Comparison of ENCODE assay signal across 8 mouse cellular contexts in genomic region chr10:80665459-80665858, GRCm38 (mm10). TPM values are rescaled to one million over a fixed set of nuclear protein-coding genes. Genes with fewer than 3 reads are reported as not detected.
DNase-seq lines count a peak whose midpoint lies in the region; ATAC-seq and TF ChIP-seq lines count a peak whose summit lies in the region.

No protein-coding gene starts in this region.

- DNase-seq in adrenal gland, adult 2 months, result peak; percentile 50
- DNase-seq in adrenal gland, postnatal 36 days, result no peak
- no peak for DNase-seq in kidney, adult 18-20 months
- peak; percentile 56 for DNase-seq in lung, postnatal 0 days (ENCODE audit: low spot score)
- no peak for DNase-seq in adrenal gland, postnatal 4 days (ENCODE audit: low spot score in 2 of 2)

- 52% methylated on average over 4 of the region's 4 CpGs for WGBS in kidney, embryonic 14.5 days
- WGBS in intestine, embryonic 16.5 days, result 67% methylated on average over 4 of the region's 4 CpGs
- 34% methylated on average over 4 of the region's 4 CpGs for WGBS in lung, postnatal 0 days
- 79% methylated on average over 4 of the region's 4 CpGs for WGBS in midbrain, embryonic 15.5 days

- TF ChIP-seq CTCF in lung, postnatal 0 days (IDR thresholded peaks at IDR 0.05), result no peak

- TF ChIP-seq EP300 in lung, postnatal 0 days (IDR thresholded peaks at IDR 0.05), result no peak

- H3K4me3 ChIP-seq in kidney, embryonic 14.5 days (ENCODE audit: low read length), result no peak overlapping the region
- H3K4me3 ChIP-seq in intestine, embryonic 16.5 days (ENCODE audit: low read length), result no peak overlapping the region
- no peak overlapping the region for H3K4me3 ChIP-seq in lung, postnatal 0 days (ENCODE audit: low read depth, low read length)
- no peak overlapping the region for H3K4me3 ChIP-seq in midbrain, embryonic 15.5 days

- H3K4me2 ChIP-seq in kidney, embryonic 14.5 days (replicated peaks; ENCODE audit: low read depth, low read length), result no peak overlapping the region
- no peak overlapping the region; the same call in 1 of the 2 replicates for H3K4me2 ChIP-seq in intestine, embryonic 16.5 days (ENCODE audit: low read depth, low read length)
- 0 out of 2 replicates have a peak overlapping the region, but pooled peaks have one; percentile 33 for H3K4me2 ChIP-seq in lung, postnatal 0 days (replicated peaks; ENCODE audit: low read depth, low read length)
- H3K4me2 ChIP-seq in midbrain, embryonic 15.5 days, result no peak overlapping the region

- H3K4me1 ChIP-seq in kidney, embryonic 14.5 days (ENCODE audit: control insufficient read depth, insufficient read depth, low read length), result peaks cover 36% of the 10 kb centered on the region
- peaks cover 28% of the 10 kb centered on the region for H3K4me1 ChIP-seq in intestine, embryonic 16.5 days (ENCODE audit: control insufficient read depth, insufficient read depth, low read length)
- H3K4me1 ChIP-seq in lung, postnatal 0 days (ENCODE audit: insufficient read depth, low read depth, low read length), result peaks cover 23% of the 10 kb centered on the region; the same call in 1 of the 2 replicates
- no peaks in the 10 kb centered on the region for H3K4me1 ChIP-seq in midbrain, embryonic 15.5 days

- H3K9me3 ChIP-seq in kidney, embryonic 14.5 days (ENCODE audit: control insufficient read depth, low read length), result no peaks in the 10 kb centered on the region
- H3K9me3 ChIP-seq in intestine, embryonic 16.5 days (ENCODE audit: control insufficient read depth, low read length), result no peaks in the 10 kb centered on the region
- no peaks in the 10 kb centered on the region for H3K9me3 ChIP-seq in lung, postnatal 0 days (ENCODE audit: low read length)
- no peaks in the 10 kb centered on the region for H3K9me3 ChIP-seq in midbrain, embryonic 15.5 days

- H3K9ac ChIP-seq in kidney, embryonic 14.5 days (ENCODE audit: low read depth, low read length), result no peak overlapping the region
- H3K9ac ChIP-seq in intestine, embryonic 16.5 days (ENCODE audit: low read depth, low read length), result no peak overlapping the region
- 0 out of 2 replicates have a peak overlapping the region, but pooled peaks have one; percentile 16 for H3K9ac ChIP-seq in lung, postnatal 0 days (replicated peaks; ENCODE audit: low read depth)
- H3K9ac ChIP-seq in midbrain, embryonic 15.5 days, result no peak overlapping the region

- peak overlapping the region; percentile 18; the same call in 1 of the 2 replicates for H3K27ac ChIP-seq in kidney, embryonic 14.5 days (ENCODE audit: low read depth, low read length)
- H3K27ac ChIP-seq in intestine, embryonic 16.5 days (ENCODE audit: low read length), result 0 out of 2 replicates have a peak overlapping the region, but pooled peaks have one; percentile 36
- H3K27ac ChIP-seq in lung, postnatal 0 days (ENCODE audit: low read length), result peak overlapping the region; percentile 94
- H3K27ac ChIP-seq in midbrain, embryonic 15.5 days, result no peak overlapping the region

- no peak for ATAC-seq in kidney, embryonic 14.5 days (ENCODE audit: low FRiP score, low TSS enrichment)
- no peak for ATAC-seq in intestine, embryonic 16.5 days
- no peak for ATAC-seq in lung, postnatal 0 days
- no peak for ATAC-seq in midbrain, embryonic 15.5 days (replicated peaks)

- H3K27me3 ChIP-seq in kidney, embryonic 14.5 days (ENCODE audit: control insufficient read depth, insufficient read depth, low read length), result no peaks in the 10 kb centered on the region
- no peaks in the 10 kb centered on the region for H3K27me3 ChIP-seq in intestine, embryonic 16.5 days (replicated peaks; ENCODE audit: control insufficient read depth, insufficient read depth, low read length)
- no peaks in the 10 kb centered on the region for H3K27me3 ChIP-seq in lung, postnatal 0 days (replicated peaks; ENCODE audit: insufficient read depth, low read length)
- H3K27me3 ChIP-seq in midbrain, embryonic 15.5 days (replicated peaks), result no peaks in the 10 kb centered on the region

- peaks cover 47% of the 10 kb centered on the region for H3K36me3 ChIP-seq in kidney, embryonic 14.5 days (ENCODE audit: control insufficient read depth, insufficient read depth, low read length)
- H3K36me3 ChIP-seq in intestine, embryonic 16.5 days (ENCODE audit: control insufficient read depth, insufficient read depth, low read length), result peaks cover 34% of the 10 kb centered on the region
- H3K36me3 ChIP-seq in lung, postnatal 0 days (ENCODE audit: insufficient read depth, low read length), result peaks cover 35% of the 10 kb centered on the region
- H3K36me3 ChIP-seq in midbrain, embryonic 15.5 days (replicated peaks), result peaks cover 33% of the 10 kb centered on the region

RNA-seq across cellular contexts. Expression of gene Btbd2, which starts 8.6 kb away (rescaled TPM):
- 10 to 100 TPM; 54.1 to 73.9 TPM for total RNA-seq in adrenal gland, adult 2 months (2021)
- 165 and 166 TPM in 2 replicates for polyA plus RNA-seq in adrenal gland, adult 2 months (2012; rRNA removed)
- 10 to 100 TPM; 61.7 to 71.2 TPM for total RNA-seq in adrenal gland, postnatal 36 days (2021)
- polyA plus RNA-seq in kidney, embryonic 14.5 days (2014; fragmentation: Nextera tagmentation; extraction: Ambion mirVana), result 63.4 and 80.2 TPM in 2 replicates
- 9.2 and 10.6 TPM in 2 replicates for polyA plus RNA-seq in intestine, embryonic 16.5 days (2015; fragmentation: Nextera tagmentation; extraction: Ambion mirVana)
- 41.7 and 42.9 TPM in 2 replicates for polyA plus RNA-seq in lung, postnatal 0 days (2015; fragmentation: Nextera tagmentation; extraction: Ambion mirVana)
- 10 to 100 TPM; 72.0 to 76.3 TPM for total RNA-seq in adrenal gland, postnatal 4 days (2021)
- 85.9 and 90.4 TPM in 2 replicates for polyA plus RNA-seq in midbrain, embryonic 15.5 days (2015; fragmentation: Nextera tagmentation; extraction: Ambion mirVana)

RNA-seq across cellular contexts. Expression of gene Mknk2, which starts 12.5 kb away (rescaled TPM):
- 100 to 1,000 TPM; 185 to 189 TPM for total RNA-seq in adrenal gland, adult 2 months (2021)
- polyA plus RNA-seq in adrenal gland, adult 2 months (2012; rRNA removed), result 427 and 546 TPM in 2 replicates
- total RNA-seq in adrenal gland, postnatal 36 days (2021), result 100 to 1,000 TPM; 178 to 198 TPM
- polyA plus RNA-seq in kidney, embryonic 14.5 days (2014; fragmentation: Nextera tagmentation; extraction: Ambion mirVana), result 68.1 and 99.2 TPM in 2 replicates
- 18.3 and 49.9 TPM in 2 replicates for polyA plus RNA-seq in intestine, embryonic 16.5 days (2015; fragmentation: Nextera tagmentation; extraction: Ambion mirVana)
- polyA plus RNA-seq in lung, postnatal 0 days (2015; fragmentation: Nextera tagmentation; extraction: Ambion mirVana), result 92.2 and 103 TPM in 2 replicates
- total RNA-seq in adrenal gland, postnatal 4 days (2021), result 100 to 1,000 TPM; 126 to 134 TPM
- polyA plus RNA-seq in midbrain, embryonic 15.5 days (2015; fragmentation: Nextera tagmentation; extraction: Ambion mirVana), result 61.5 and 66.6 TPM in 2 replicates

RNA-seq across cellular contexts. Expression of gene Mob3a, which starts 36.3 kb away (rescaled TPM):
- total RNA-seq in adrenal gland, adult 2 months (2021), result 10 to 100 TPM; 18.0 to 19.4 TPM
- polyA plus RNA-seq in adrenal gland, adult 2 months (2012; rRNA removed), result 22.5 and 27.1 TPM in 2 replicates
- total RNA-seq in adrenal gland, postnatal 36 days (2021), result 10 to 100 TPM; 19.4 to 20.1 TPM
- 23.3 and 34.4 TPM in 2 replicates for polyA plus RNA-seq in kidney, embryonic 14.5 days (2014; fragmentation: Nextera tagmentation; extraction: Ambion mirVana)
- polyA plus RNA-seq in intestine, embryonic 16.5 days (2015; fragmentation: Nextera tagmentation; extraction: Ambion mirVana), result 39.8 and 41.8 TPM in 2 replicates
- polyA plus RNA-seq in lung, postnatal 0 days (2015; fragmentation: Nextera tagmentation; extraction: Ambion mirVana), result 32.6 and 37.0 TPM in 2 replicates
- total RNA-seq in adrenal gland, postnatal 4 days (2021), result 10 to 100 TPM; 16.5 to 16.6 TPM
- 63.4 and 64.3 TPM in 2 replicates for polyA plus RNA-seq in midbrain, embryonic 15.5 days (2015; fragmentation: Nextera tagmentation; extraction: Ambion mirVana)

RNA-seq across cellular contexts. Expression of gene Izumo4, which starts 36.5 kb away (rescaled TPM):
- total RNA-seq in adrenal gland, adult 2 months (2021), result 10 to 100 TPM; 13.2 to 21.2 TPM
- polyA plus RNA-seq in adrenal gland, adult 2 months (2012; rRNA removed), result 73.3 and 74.3 TPM in 2 replicates
- total RNA-seq in adrenal gland, postnatal 36 days (2021), result 10 to 100 TPM in 1 of 2 experiments, 1 to 10 TPM in 1; 9.9 to 16.6 TPM
- polyA plus RNA-seq in kidney, embryonic 14.5 days (2014; fragmentation: Nextera tagmentation; extraction: Ambion mirVana), result 8.5 and 14.6 TPM in 2 replicates
- polyA plus RNA-seq in intestine, embryonic 16.5 days (2015; fragmentation: Nextera tagmentation; extraction: Ambion mirVana), result 18.5 and 25.0 TPM in 2 replicates
- 28.7 and 28.8 TPM in 2 replicates for polyA plus RNA-seq in lung, postnatal 0 days (2015; fragmentation: Nextera tagmentation; extraction: Ambion mirVana)
- 10 to 100 TPM; 18.3 to 24.9 TPM for total RNA-seq in adrenal gland, postnatal 4 days (2021)
- 42.9 and 50.9 TPM in 2 replicates for polyA plus RNA-seq in midbrain, embryonic 15.5 days (2015; fragmentation: Nextera tagmentation; extraction: Ambion mirVana)

RNA-seq across cellular contexts. Expression of gene Csnk1g2, which starts 42.8 kb away (rescaled TPM):
- total RNA-seq in adrenal gland, adult 2 months (2021), result 100 to 1,000 TPM; 110 to 133 TPM
- 241 and 255 TPM in 2 replicates for polyA plus RNA-seq in adrenal gland, adult 2 months (2012; rRNA removed)
- total RNA-seq in adrenal gland, postnatal 36 days (2021), result 100 to 1,000 TPM; 129 to 135 TPM
- polyA plus RNA-seq in kidney, embryonic 14.5 days (2014; fragmentation: Nextera tagmentation; extraction: Ambion mirVana), result 127 and 134 TPM in 2 replicates
- polyA plus RNA-seq in intestine, embryonic 16.5 days (2015; fragmentation: Nextera tagmentation; extraction: Ambion mirVana), result 15.1 and 22.2 TPM in 2 replicates
- polyA plus RNA-seq in lung, postnatal 0 days (2015; fragmentation: Nextera tagmentation; extraction: Ambion mirVana), result 97.7 and 111 TPM in 2 replicates
- 100 to 1,000 TPM; 169 to 173 TPM for total RNA-seq in adrenal gland, postnatal 4 days (2021)
- polyA plus RNA-seq in midbrain, embryonic 15.5 days (2015; fragmentation: Nextera tagmentation; extraction: Ambion mirVana), result 107 and 123 TPM in 2 replicates

Comparison
In these comparisons a context has a peak if more than half of its experiments do, and no peak if none do; other contexts are left out.
1. DNase-seq: peak in adrenal gland, adult 2 months (single experiment) and lung, postnatal 0 days (single experiment); none in adrenal gland, postnatal 36 days (0 of 2), kidney, adult 18-20 months (single experiment) and adrenal gland, postnatal 4 days (0 of 2).